Mouse (Mus musculus) bone marrow, adult 2 months (tissue): Measurements from ENCODE around the gene Gna11. TPM values are rescaled to one million over a fixed set of nuclear protein-coding genes. Genes with fewer than 3 reads are reported as not detected.
A peak's percentile ranks its signal among the peaks of the same experiment; 100 is the strongest.

Source experiments
- H3K27ac ChIP-seq: fragments of 200-500 bp; 2 replicates; pipeline ENCODE4 v1.5.1; 2012; ENCODE audit warnings: low read depth, mild to moderate bottlenecking, control low read depth, inconsistent platforms, low read length; ENCODE audit not compliant: control insufficient read depth, poor library complexity, insufficient read depth
- H3K4me1 ChIP-seq: fragments of 200-500 bp; 2 replicates; pipeline ENCODE4 v1.6.1; 2011; ENCODE audit warnings: low read length; ENCODE audit not compliant: control insufficient read depth, insufficient read depth
- H3K4me3 ChIP-seq: fragments of 200-500 bp; replicated peaks from 2 replicates; pipeline ENCODE3; 2011; ENCODE audit warnings: mild to moderate bottlenecking, low read depth, low read length, control low read depth; ENCODE audit not compliant: control insufficient read depth
- CTCF ChIP-seq: fragments of 200-500 bp; IDR thresholded peaks from 2 replicates; pipeline ENCODE4 v1.5.1; 2011; ENCODE audit warnings: low read length, control low read depth; ENCODE audit not compliant: control insufficient read depth, insufficient read depth
- POLR2A ChIP-seq: fragments of 200-500 bp; IDR thresholded peaks from 2 replicates; pipeline ENCODE4 v1.6.1; 2011; ENCODE audit warnings: low read depth, mild to moderate bottlenecking, control low read depth, low read length, borderline replicate concordance; ENCODE audit not compliant: control insufficient read depth
- WGBS: fragments of 180-500 bp; shearing (Covaris S2); methylation state at CpG from one replicate; pipeline ENCODE4 v1.1.7; 2018; 5-methylcytosine and 5-hydroxymethylcytosine counted together
- polyA plus RNA-seq: library from polyadenylated mRNA; stranded (reverse); fragments of >200 nt; gene quantifications from 2 replicates; pipeline ENCODE4 v1.2.4, GENCODE M21; 2011; ENCODE audit warnings: low replicate concordance; ENCODE audit not compliant: missing spikeins, insufficient read depth, insufficient read length

Gna11 gene
- polyA plus RNA-seq, 1 experiment, result 23.8 TPM

- WGBS, result 2% methylated on average over 12 of the region's 12 CpGs
These were observed 6.7 kb upstream of the Gna11 start for GRCm38 (mm10) chr10:81551597-81552102.

GRCm38 (mm10) chr10:81550257-81550656 lies 5.3 kb upstream of the Gna11 start:
- Histone ChIP-seq H3K4me3 (no peak overlapping the region), H3K27ac (no peak overlapping the region), H3K4me1 (no peaks in the 10 kb centered on the region; the same call in 1 of the 2 replicates)
- no peak for TF ChIP-seq POLR2A
- TF ChIP-seq CTCF, result peak; percentile 94
- 13% methylated on average over 7 of the region's 7 CpGs for WGBS

More at GRCm38 (mm10) chr10:81551597-81552102, 6.7 kb upstream of the Gna11 start:
- Histone ChIP-seq H3K4me3 (no peak overlapping the region), H3K4me1 (no peaks in the 10 kb centered on the region; the same call in 1 of the 2 replicates), H3K27ac (no peak overlapping the region)
- TF ChIP-seq CTCF (peak; percentile 65; the same call in 1 of the 2 replicates), POLR2A (no peak)

- H3K27ac ChIP-seq, result no peak overlapping the region
- H3K4me3 ChIP-seq, result no peak overlapping the region
- 80% methylated on average over 5 of the region's 5 CpGs for WGBS
- H3K4me1 ChIP-seq, result no peaks in the 10 kb centered on the region; the same call in 1 of the 2 replicates
- TF ChIP-seq POLR2A (no peak), CTCF (no peak)
These were observed 4.0 kb upstream of the Gna11 start for GRCm38 (mm10) chr10:81548944-81549343.

- Histone ChIP-seq H3K4me3 (no peak overlapping the region), H3K4me1 (no peaks in the 10 kb centered on the region; the same call in 1 of the 2 replicates), H3K27ac (no peak overlapping the region)
- TF ChIP-seq POLR2A (no peak), CTCF (no peak)
- 90% methylated on average over 13 of the region's 13 CpGs for WGBS
These were observed 2.0 kb upstream of the Gna11 start for GRCm38 (mm10) chr10:81546788-81547571.

- H3K4me1 ChIP-seq, result no peaks in the 10 kb centered on the region; the same call in 1 of the 2 replicates
- H3K27ac ChIP-seq, result no peak overlapping the region
- WGBS, result 63% methylated on average over 5 of the region's 5 CpGs
- TF ChIP-seq CTCF (no peak), POLR2A (no peak)
- no peak overlapping the region for H3K4me3 ChIP-seq
These were observed 1.3 kb upstream of the Gna11 start for GRCm38 (mm10) chr10:81546332-81546731.

- Histone ChIP-seq H3K27ac (peak overlapping the region; percentile 86), H3K4me1 (no peaks in the 10 kb centered on the region; the same call in 1 of the 2 replicates), H3K4me3 (peak overlapping the region; percentile 96)
- TF ChIP-seq POLR2A (peak; percentile 41; the same call in 1 of the 2 replicates), CTCF (no peak)
- WGBS, result 1% methylated on average over 93 of the region's 93 CpGs
These were observed 462 bp downstream of the Gna11 start for GRCm38 (mm10) chr10:81544296-81545160.

GRCm38 (mm10) chr10:81543633-81544032 lies 1.4 kb downstream of the Gna11 start:
- H3K27ac ChIP-seq, result no peak overlapping the region
- H3K4me1 ChIP-seq, result peaks cover 2% of the 10 kb centered on the region
- TF ChIP-seq CTCF (no peak), POLR2A (no peak)
- peak overlapping the region; percentile 96 for H3K4me3 ChIP-seq
- WGBS, result 86% methylated on average over 1 of the region's 1 CpGs

GRCm38 (mm10) chr10:81542727-81543460 lies 2.1 kb downstream of the Gna11 start:
- 91% methylated on average over 7 of the region's 7 CpGs for WGBS
- H3K4me3 ChIP-seq, result no peak overlapping the region

More at GRCm38 (mm10) chr10:81542727-81543460, 2.1 kb downstream of the Gna11 start:
- Histone ChIP-seq H3K27ac (no peak overlapping the region), H3K4me1 (peaks cover 3% of the 10 kb centered on the region)
- TF ChIP-seq POLR2A (no peak), CTCF (no peak)
